Mouse (Mus musculus): ENCODE measurements around the gene Meis3.
A peak's percentile ranks its signal among the peaks of the same experiment; 100 is the strongest.

The Meis3 gene

DNA sequence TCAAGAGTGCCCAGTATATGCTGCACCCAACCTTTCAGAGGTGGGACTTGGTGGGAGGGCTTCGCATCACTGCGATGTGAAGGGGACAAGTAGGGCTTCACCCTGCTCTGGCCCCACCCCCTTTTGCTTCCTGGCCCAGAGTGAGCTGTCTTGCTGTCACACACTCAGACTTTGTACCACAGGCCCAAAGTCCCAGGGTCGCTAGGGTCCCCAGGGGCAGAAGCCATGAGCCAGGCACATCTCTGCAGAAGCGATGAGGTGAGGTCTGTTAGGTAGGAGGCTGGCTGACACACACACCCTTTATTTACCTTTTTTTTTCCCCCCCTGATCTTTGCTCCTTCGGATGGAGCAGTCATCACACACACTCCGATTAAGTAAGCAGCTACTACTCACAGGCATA is 38.3 kb downstream of the Meis3 start:
- no peak for DNase-seq (ENCODE audit: low spot score)

DNA sequence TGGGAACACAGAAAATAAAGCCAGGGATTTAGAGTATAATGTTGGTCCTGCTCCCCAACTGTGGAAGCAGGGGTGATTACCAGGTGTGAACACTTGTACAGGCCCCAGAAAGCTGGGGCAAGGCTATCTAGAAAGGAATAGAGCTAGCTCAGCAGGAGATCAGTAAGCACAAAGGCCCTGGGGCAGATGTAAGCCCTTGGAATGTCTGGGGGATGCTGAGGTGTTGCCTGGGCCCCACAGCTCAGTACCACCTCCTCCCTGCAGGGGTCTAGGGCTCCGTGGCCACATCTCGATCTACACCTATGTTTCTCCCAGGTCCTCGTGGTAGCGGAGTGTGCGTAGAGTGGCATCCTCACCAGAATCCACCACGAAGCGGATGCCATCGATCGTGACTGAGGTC is 39.1 kb downstream of the Meis3 start:
- DNase-seq (ENCODE audit: low spot score): no peak

DNA sequence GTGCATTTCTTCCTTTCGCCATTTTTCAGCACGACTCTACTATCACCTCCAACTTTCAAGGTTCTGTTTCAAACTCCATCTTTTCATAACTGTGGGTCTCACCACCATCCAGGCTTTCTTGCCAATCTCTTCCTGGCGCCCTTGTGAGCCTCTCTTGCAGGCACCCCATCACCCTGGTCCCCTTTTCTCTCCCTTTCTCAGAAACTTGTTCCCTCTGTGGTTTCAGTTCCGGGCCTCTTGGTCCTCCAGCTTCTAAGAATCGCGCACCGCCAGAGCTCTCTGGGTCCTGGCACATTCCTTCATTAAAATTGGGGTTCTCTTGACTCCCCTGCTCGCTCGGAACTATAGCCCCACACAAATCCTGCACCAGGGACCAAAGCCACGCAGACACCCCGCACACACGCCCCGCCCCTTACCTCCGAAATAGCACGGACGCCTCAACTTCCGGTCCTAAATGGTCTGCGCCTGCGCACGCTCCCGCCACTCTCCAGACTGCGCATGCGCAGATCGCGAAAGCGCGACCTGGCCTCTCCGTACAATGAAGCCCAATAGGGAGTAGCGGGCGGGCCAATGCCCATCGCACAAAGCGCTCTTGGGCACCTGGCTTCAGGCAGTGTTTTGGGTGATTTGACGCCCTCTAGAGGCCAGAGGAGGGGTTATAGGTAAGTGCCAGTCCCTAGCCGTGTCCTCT is 46.8 kb downstream of the Meis3 start, which contains the start of gene Dhx34:
Gene Dhx34, minus strand, starts transcription at position 456 of the 691 bp plus-strand sequence.
- peak; percentile 91 for DNase-seq (ENCODE audit: low spot score)

DNA sequence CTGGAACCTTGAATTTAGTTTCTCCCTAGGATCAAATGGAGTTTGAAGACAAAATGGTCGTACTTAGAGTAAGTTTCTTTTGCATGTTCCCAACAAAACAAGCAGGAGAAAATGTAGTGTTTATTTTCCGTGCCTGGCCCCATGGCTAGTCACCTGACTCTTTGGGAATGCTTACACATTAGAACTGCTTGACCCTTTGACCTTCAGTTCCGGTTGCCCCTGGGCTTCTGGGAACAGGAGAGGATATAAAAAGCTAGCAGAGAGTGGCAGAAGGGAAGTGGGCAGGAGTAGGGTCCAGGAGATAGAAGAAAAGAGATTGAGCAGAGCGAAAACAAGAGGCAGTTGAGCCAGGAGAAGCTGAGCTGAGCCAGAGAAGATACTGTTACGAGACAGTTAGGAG is 55.0 kb downstream of the Meis3 start:
- no peak for DNase-seq (ENCODE audit: low spot score)
